Mouse (Mus musculus) bone marrow, adult 2 months (tissue): ENCODE measurements around the gene Frrs1l.

Experiments
- CTCF ChIP-seq: fragments of 200-500 bp; IDR thresholded peaks from 2 replicates; pipeline ENCODE4 v1.5.1; 2011; ENCODE audit warnings: low read length, control low read depth; ENCODE audit not compliant: control insufficient read depth, insufficient read depth
- POLR2A ChIP-seq: fragments of 200-500 bp; IDR thresholded peaks from 2 replicates; pipeline ENCODE4 v1.6.1; 2011; ENCODE audit warnings: low read depth, mild to moderate bottlenecking, control low read depth, low read length, borderline replicate concordance; ENCODE audit not compliant: control insufficient read depth

DNA sequence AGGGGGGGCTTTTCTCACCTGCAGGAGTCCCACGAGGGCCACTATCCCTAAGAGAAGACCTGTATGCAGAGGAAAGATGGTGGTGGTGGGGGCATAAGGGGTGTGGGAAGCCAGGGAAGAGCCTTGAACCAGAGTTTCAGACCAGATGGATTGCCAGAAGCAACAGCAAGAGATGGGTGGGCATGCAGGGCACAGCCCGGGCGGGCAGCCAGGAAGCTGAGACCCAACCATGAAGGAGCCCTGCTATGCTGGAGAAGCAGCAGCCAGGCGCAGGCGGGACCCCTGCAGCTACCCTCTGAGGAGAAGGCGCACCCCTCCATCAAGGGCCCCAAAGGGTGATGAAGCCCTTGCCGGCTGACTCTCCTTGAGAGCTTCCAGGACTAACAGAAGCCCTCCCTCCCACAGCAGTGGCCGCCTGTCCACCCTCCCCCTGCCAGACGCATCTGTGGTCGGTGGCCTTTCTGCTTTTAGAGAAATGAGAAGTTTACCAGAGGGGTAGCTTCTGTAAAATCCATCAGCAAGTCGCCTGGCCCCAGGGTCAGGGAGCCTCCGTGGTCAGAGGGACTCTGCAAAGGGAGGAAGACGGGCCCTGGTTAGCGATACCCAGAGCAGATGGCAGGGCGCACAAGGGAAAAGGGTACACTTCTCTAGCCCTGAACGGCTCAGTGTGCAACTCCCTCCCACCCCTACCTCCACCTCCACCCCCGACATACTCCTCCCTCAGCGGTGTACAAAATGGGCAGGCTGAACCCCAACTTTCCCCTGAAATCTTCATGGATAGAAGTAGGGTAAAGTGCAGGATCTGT lies 26.4 kb upstream of the Frrs1l start:
- TF ChIP-seq CTCF = no peak
- TF ChIP-seq POLR2A = no peak
